Mouse (Mus musculus): ENCODE data around the gene Asphd2. TPM values are rescaled to one million over a fixed set of nuclear protein-coding genes. Genes with fewer than 3 reads are reported as not detected.
"Not testable (repeated sequence)": the region's sequence is repeated elsewhere in the genome, so short reads cannot be mapped to it uniquely, and the experiment has no call there.

Gene Asphd2
- polyA plus RNA-seq, 1 experiment = 0.67 TPM

- Histone ChIP-seq H3K4me3 (ENCODE audit: control insufficient read depth, insufficient read depth, low read length) (no peak overlapping the region), H3K36me3 (ENCODE audit: control insufficient read depth, insufficient read depth, low read length) (no peaks in the 10 kb centered on the region), H3K4me1 (replicated peaks; ENCODE audit: control insufficient read depth, insufficient read depth, low read length) (peaks cover 8% of the 10 kb centered on the region), H3K27me3 (ENCODE audit: control insufficient read depth, insufficient read depth, low read length) (no peaks in the 10 kb centered on the region), H3K27ac (ENCODE audit: control insufficient read depth, insufficient read depth, low read length) (no peak overlapping the region)
- 52% methylated on average over 2 of the region's 2 CpGs for WGBS
- no peak for TF ChIP-seq POLR2A (IDR thresholded peaks at IDR 0.05; ENCODE audit: control insufficient read depth, extremely low read depth, insufficient read depth, low read length, poor library complexity)
- peak; percentile 45; the same call in 1 of the 2 replicates for TF ChIP-seq CTCF (IDR thresholded peaks at IDR 0.05; ENCODE audit: borderline replicate concordance, control insufficient read depth, extremely low read depth, insufficient read depth, low read length, poor library complexity)
- peak; percentile 65 for DNase-seq
These were observed 32.6 kb upstream of the Asphd2 start for GRCm38 (mm10) chr5:112427283-112427682.

- Histone ChIP-seq H3K36me3 (ENCODE audit: control insufficient read depth, insufficient read depth, low read length) (no peaks in the 10 kb centered on the region), H3K27ac (ENCODE audit: control insufficient read depth, insufficient read depth, low read length) (no peak overlapping the region), H3K4me1 (replicated peaks; ENCODE audit: control insufficient read depth, insufficient read depth, low read length) (peaks cover 8% of the 10 kb centered on the region), H3K4me3 (ENCODE audit: control insufficient read depth, insufficient read depth, low read length) (no peak overlapping the region), H3K27me3 (ENCODE audit: control insufficient read depth, insufficient read depth, low read length) (no peaks in the 10 kb centered on the region)
- DNase-seq = no peak
- TF ChIP-seq POLR2A (IDR thresholded peaks at IDR 0.05; ENCODE audit: control insufficient read depth, extremely low read depth, insufficient read depth, low read length, poor library complexity) (no peak), CTCF (IDR thresholded peaks at IDR 0.05; ENCODE audit: borderline replicate concordance, control insufficient read depth, extremely low read depth, insufficient read depth, low read length, poor library complexity) (no peak)
- 23% methylated on average over 7 of the region's 7 CpGs for WGBS
These were observed 32.0 kb upstream of the Asphd2 start for GRCm38 (mm10) chr5:112426635-112427034.

- 65% methylated on average over 12 of the region's 12 CpGs for WGBS
- no peak for TF ChIP-seq CTCF (IDR thresholded peaks at IDR 0.05; ENCODE audit: borderline replicate concordance, control insufficient read depth, extremely low read depth, insufficient read depth, low read length, poor library complexity)
- no peak for TF ChIP-seq POLR2A (IDR thresholded peaks at IDR 0.05; ENCODE audit: control insufficient read depth, extremely low read depth, insufficient read depth, low read length, poor library complexity)
- Histone ChIP-seq H3K27me3 (ENCODE audit: control insufficient read depth, insufficient read depth, low read length) (no peaks in the 10 kb centered on the region), H3K27ac (ENCODE audit: control insufficient read depth, insufficient read depth, low read length) (no peak overlapping the region), H3K4me1 (replicated peaks; ENCODE audit: control insufficient read depth, insufficient read depth, low read length) (no peaks in the 10 kb centered on the region), H3K36me3 (ENCODE audit: control insufficient read depth, insufficient read depth, low read length) (no peaks in the 10 kb centered on the region), H3K4me3 (ENCODE audit: control insufficient read depth, insufficient read depth, low read length) (no peak overlapping the region)
- DNase-seq = no peak
These were observed 24.9 kb upstream of the Asphd2 start for GRCm38 (mm10) chr5:112419535-112419934.

- no peak overlapping the region for H3K27ac ChIP-seq (ENCODE audit: control insufficient read depth, insufficient read depth, low read length)
- no peak for DNase-seq
- no peaks in the 10 kb centered on the region for H3K4me1 ChIP-seq (replicated peaks; ENCODE audit: control insufficient read depth, insufficient read depth, low read length)
- 76% methylated on average over 4 of the region's 4 CpGs for WGBS
- TF ChIP-seq POLR2A (IDR thresholded peaks at IDR 0.05; ENCODE audit: control insufficient read depth, extremely low read depth, insufficient read depth, low read length, poor library complexity) = no peak
- no peak for TF ChIP-seq CTCF (IDR thresholded peaks at IDR 0.05; ENCODE audit: borderline replicate concordance, control insufficient read depth, extremely low read depth, insufficient read depth, low read length, poor library complexity)
- H3K27me3 ChIP-seq (ENCODE audit: control insufficient read depth, insufficient read depth, low read length) = no peaks in the 10 kb centered on the region
- no peak overlapping the region for H3K4me3 ChIP-seq (ENCODE audit: control insufficient read depth, insufficient read depth, low read length)
- H3K36me3 ChIP-seq (ENCODE audit: control insufficient read depth, insufficient read depth, low read length) = no peaks in the 10 kb centered on the region
These were observed 23.4 kb upstream of the Asphd2 start for GRCm38 (mm10) chr5:112418023-112418422.

GRCm38 (mm10) chr5:112416673-112417072, 22.0 kb upstream of the Asphd2 start:
- Histone ChIP-seq H3K4me3 (ENCODE audit: control insufficient read depth, insufficient read depth, low read length) (no peak overlapping the region), H3K36me3 (ENCODE audit: control insufficient read depth, insufficient read depth, low read length) (no peaks in the 10 kb centered on the region), H3K27ac (ENCODE audit: control insufficient read depth, insufficient read depth, low read length) (no peak overlapping the region), H3K27me3 (ENCODE audit: control insufficient read depth, insufficient read depth, low read length) (no peaks in the 10 kb centered on the region), H3K4me1 (replicated peaks; ENCODE audit: control insufficient read depth, insufficient read depth, low read length) (no peaks in the 10 kb centered on the region)
- TF ChIP-seq POLR2A (IDR thresholded peaks at IDR 0.05; ENCODE audit: control insufficient read depth, extremely low read depth, insufficient read depth, low read length, poor library complexity) = no peak
- no peak for TF ChIP-seq CTCF (IDR thresholded peaks at IDR 0.05; ENCODE audit: borderline replicate concordance, control insufficient read depth, extremely low read depth, insufficient read depth, low read length, poor library complexity)
- no peak for DNase-seq
- 86% methylated on average over 5 of the region's 5 CpGs for WGBS

GRCm38 (mm10) chr5:112412781-112413180, 18.1 kb upstream of the Asphd2 start:
- H3K4me1 ChIP-seq (replicated peaks; ENCODE audit: control insufficient read depth, insufficient read depth, low read length); H3K4me3 ChIP-seq (ENCODE audit: control insufficient read depth, insufficient read depth, low read length); H3K27ac ChIP-seq (ENCODE audit: control insufficient read depth, insufficient read depth, low read length); H3K27me3 ChIP-seq (ENCODE audit: control insufficient read depth, insufficient read depth, low read length); DNase-seq; H3K36me3 ChIP-seq (ENCODE audit: control insufficient read depth, insufficient read depth, low read length): not testable (repeated sequence)
- WGBS = 90% methylated on average over 4 of the region's 4 CpGs

GRCm38 (mm10) chr5:112411514-112412335, 17.1 kb upstream of the Asphd2 start:
- no peak overlapping the region for H3K4me3 ChIP-seq (ENCODE audit: control insufficient read depth, insufficient read depth, low read length)
- H3K36me3 ChIP-seq (ENCODE audit: control insufficient read depth, insufficient read depth, low read length) = no peaks in the 10 kb centered on the region
- TF ChIP-seq POLR2A (IDR thresholded peaks at IDR 0.05; ENCODE audit: control insufficient read depth, extremely low read depth, insufficient read depth, low read length, poor library complexity) (no peak), CTCF (IDR thresholded peaks at IDR 0.05; ENCODE audit: borderline replicate concordance, control insufficient read depth, extremely low read depth, insufficient read depth, low read length, poor library complexity) (no peak)
- no peaks in the 10 kb centered on the region for H3K27me3 ChIP-seq (ENCODE audit: control insufficient read depth, insufficient read depth, low read length)
- DNase-seq = no peak
- H3K27ac ChIP-seq (ENCODE audit: control insufficient read depth, insufficient read depth, low read length) = no peak overlapping the region
- 23% methylated on average over 19 of the region's 19 CpGs for WGBS
- H3K4me1 ChIP-seq (replicated peaks; ENCODE audit: control insufficient read depth, insufficient read depth, low read length) = no peaks in the 10 kb centered on the region

Data from thymus, adult 2 months (tissue).